In the genomic region with DNA sequence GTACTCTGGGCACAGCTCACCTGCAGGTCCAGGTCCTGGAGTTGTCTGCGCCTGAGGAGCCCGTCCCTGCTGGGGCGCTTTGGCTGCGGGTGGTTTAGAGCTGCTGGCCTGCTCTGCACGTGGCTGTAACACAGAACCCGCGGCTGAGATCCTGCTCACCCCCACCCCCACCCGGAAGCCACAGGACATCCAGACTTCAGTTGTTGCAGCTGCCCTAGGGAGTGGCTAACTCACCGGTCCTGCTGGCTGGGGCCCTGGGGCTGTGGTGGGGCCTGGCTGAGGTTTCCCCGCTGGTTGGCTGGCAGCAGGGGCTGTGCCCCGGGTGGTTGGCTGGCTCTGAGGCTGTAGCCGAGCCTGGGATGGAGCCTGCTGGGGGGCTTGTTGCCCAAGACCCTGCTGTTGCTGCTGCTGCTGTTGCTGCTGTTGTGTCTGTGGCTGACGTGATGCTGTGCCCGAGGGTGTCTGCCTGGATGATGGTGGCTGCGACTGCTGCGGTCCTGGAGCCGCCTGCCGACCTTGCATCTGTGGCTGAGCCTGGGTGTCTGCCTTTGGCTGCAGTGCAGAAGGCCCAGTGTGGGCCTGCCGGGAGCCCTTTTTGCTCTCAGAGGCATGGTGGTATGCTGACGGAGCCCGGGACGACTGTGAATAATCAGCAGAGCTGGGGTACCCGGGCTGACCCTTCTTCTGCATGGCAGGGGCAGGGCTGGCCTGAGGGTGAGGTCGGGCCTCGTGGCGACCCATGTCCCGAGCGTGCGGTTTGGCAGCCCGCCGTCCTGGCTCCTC, we compare ENCODE assay signal across 8 mouse cellular contexts. TPM values are rescaled to one million over a fixed set of nuclear protein-coding genes. Genes with fewer than 3 reads are reported as not detected.
DNase-seq lines count a peak whose midpoint lies in the region; ATAC-seq and TF ChIP-seq lines count a peak whose summit lies in the region.

No protein-coding gene starts in this region.

- no peaks in the 10 kb centered on the region for H3K4me1 ChIP-seq in heart, embryonic 16.5 days (ENCODE audit: control insufficient read depth, insufficient read depth, low read length)
- peaks cover 51% of the 10 kb centered on the region for H3K4me1 ChIP-seq in E14TG2a.4 (replicated peaks; ENCODE audit: low read depth, low read length)
- H3K4me1 ChIP-seq in embryonic facial prominence, embryonic 13.5 days: peaks cover 22% of the 10 kb centered on the region
- peaks cover 18% of the 10 kb centered on the region for H3K4me1 ChIP-seq in stomach, embryonic 15.5 days

- peak; percentile 35; the same call in 1 of the 2 replicates for ATAC-seq in heart, embryonic 16.5 days (replicated peaks; ENCODE audit: extremely low read depth, insufficient read depth, low FRiP score)
- ATAC-seq in embryonic facial prominence, embryonic 13.5 days (ENCODE audit: insufficient number of reproducible peaks, insufficient read depth, low FRiP score, low TSS enrichment, low read depth): peak; percentile 49; the same call in 1 of the 2 replicates
- ATAC-seq in stomach, embryonic 15.5 days (ENCODE audit: insufficient read depth, low FRiP score, low read depth): peak; percentile 82

- H3K27me3 ChIP-seq in heart, embryonic 16.5 days (ENCODE audit: control insufficient read depth, insufficient read depth, low read length): no peaks in the 10 kb centered on the region
- peaks cover 73% of the 10 kb centered on the region for H3K27me3 ChIP-seq in E14TG2a.4 (ENCODE audit: insufficient read depth, low read length)
- H3K27me3 ChIP-seq in embryonic facial prominence, embryonic 13.5 days: peaks cover 7% of the 10 kb centered on the region
- H3K27me3 ChIP-seq in stomach, embryonic 15.5 days (replicated peaks): no peaks in the 10 kb centered on the region

- DNase-seq in heart, postnatal 4 days: no peak
- peak; percentile 80 for DNase-seq in liver
- DNase-seq in MN1 (ENCODE audit: low spot score): no peak
- no peak for DNase-seq in left cerebral cortex, postnatal 14 days (ENCODE audit: low spot score in 2 of 2)

- H3K9me3 ChIP-seq in heart, embryonic 16.5 days (replicated peaks; ENCODE audit: control insufficient read depth, low read length): no peaks in the 10 kb centered on the region
- no peaks in the 10 kb centered on the region for H3K9me3 ChIP-seq in E14TG2a.4 (ENCODE audit: low read length)
- H3K9me3 ChIP-seq in embryonic facial prominence, embryonic 13.5 days: no peaks in the 10 kb centered on the region
- H3K9me3 ChIP-seq in stomach, embryonic 15.5 days: no peaks in the 10 kb centered on the region

- TF ChIP-seq CTCF in E14TG2a.4 (conservative IDR thresholded peaks at IDR 0.05; ENCODE audit: low read length): no peak

- H3K27ac ChIP-seq in heart, embryonic 16.5 days (ENCODE audit: low read length): no peak overlapping the region
- peak overlapping the region; percentile 33; the same call in 1 of the 2 replicates for H3K27ac ChIP-seq in embryonic facial prominence, embryonic 13.5 days
- peak overlapping the region; percentile 58; the same call in 1 of the 2 replicates for H3K27ac ChIP-seq in stomach, embryonic 15.5 days

- peak overlapping the region; percentile 23 for H3K4me2 ChIP-seq in heart, embryonic 16.5 days (ENCODE audit: low read depth, low read length)
- H3K4me2 ChIP-seq in embryonic facial prominence, embryonic 13.5 days: peak overlapping the region; percentile 48
- peak overlapping the region; percentile 44 for H3K4me2 ChIP-seq in stomach, embryonic 15.5 days

- WGBS in heart, embryonic 16.5 days: 41% methylated on average over 30 of the region's 31 CpGs
- 27% methylated on average over 31 of the region's 31 CpGs for WGBS in embryonic facial prominence, embryonic 13.5 days
- WGBS in stomach, embryonic 15.5 days: 43% methylated on average over 31 of the region's 31 CpGs

- no peaks in the 10 kb centered on the region for H3K36me3 ChIP-seq in heart, embryonic 16.5 days (ENCODE audit: control insufficient read depth, insufficient read depth)
- H3K36me3 ChIP-seq in E14TG2a.4 (ENCODE audit: insufficient read depth, low read length): peaks cover 11% of the 10 kb centered on the region
- no peaks in the 10 kb centered on the region for H3K36me3 ChIP-seq in embryonic facial prominence, embryonic 13.5 days
- no peaks in the 10 kb centered on the region for H3K36me3 ChIP-seq in stomach, embryonic 15.5 days

- no peak overlapping the region for H3K4me3 ChIP-seq in heart, embryonic 16.5 days (ENCODE audit: low read length)
- peak overlapping the region; percentile 72 for H3K4me3 ChIP-seq in E14TG2a.4 (replicated peaks; ENCODE audit: low read length)
- H3K4me3 ChIP-seq in embryonic facial prominence, embryonic 13.5 days: peak overlapping the region; percentile 17
- peak overlapping the region; percentile 24 for H3K4me3 ChIP-seq in stomach, embryonic 15.5 days (replicated peaks)

- peak overlapping the region; percentile 5; the same call in 1 of the 2 replicates for H3K9ac ChIP-seq in heart, embryonic 16.5 days (ENCODE audit: low read length)
- peak overlapping the region; percentile 61 for H3K9ac ChIP-seq in embryonic facial prominence, embryonic 13.5 days
- no peak overlapping the region for H3K9ac ChIP-seq in stomach, embryonic 15.5 days

- intact Hi-C loops in left cerebral cortex, postnatal 14 days (cut with DNase I): no loop called here

RNA-seq across cellular contexts. Expression of a gene that starts 10.6 kb away (rescaled TPM):
- polyA plus RNA-seq in heart, embryonic 16.5 days (2015; fragmentation: Nextera tagmentation; extraction: Ambion mirVana): 54.5 and 57.0 TPM in 2 replicates
- 10 to 100 TPM; 42.2 to 45.1 TPM for total RNA-seq in heart, postnatal 4 days (2021)
- polyA plus RNA-seq in embryonic facial prominence, embryonic 13.5 days (2015; fragmentation: Nextera tagmentation; extraction: Ambion mirVana): 40.8 and 45.6 TPM in 2 replicates
- 73.7 and 76.1 TPM in 2 replicates for polyA plus RNA-seq in stomach, embryonic 15.5 days (2015; fragmentation: Nextera tagmentation; extraction: Ambion mirVana)
- total RNA-seq in left cerebral cortex, postnatal 14 days (2021): 10 to 100 TPM; 33.3 to 35.4 TPM

RNA-seq across cellular contexts. Expression of a gene that starts 21.8 kb away (rescaled TPM):
- 31.3 and 34.7 TPM in 2 replicates for polyA plus RNA-seq in heart, embryonic 16.5 days (2015; fragmentation: Nextera tagmentation; extraction: Ambion mirVana)
- 10 to 100 TPM; 62.6 to 63.4 TPM for total RNA-seq in heart, postnatal 4 days (2021)
- polyA plus RNA-seq in embryonic facial prominence, embryonic 13.5 days (2015; fragmentation: Nextera tagmentation; extraction: Ambion mirVana): 31.2 and 36.2 TPM in 2 replicates
- 27.5 and 32.7 TPM in 2 replicates for polyA plus RNA-seq in stomach, embryonic 15.5 days (2015; fragmentation: Nextera tagmentation; extraction: Ambion mirVana)
- total RNA-seq in left cerebral cortex, postnatal 14 days (2021): 100 to 1,000 TPM in 1 of 2 experiments, 10 to 100 TPM in 1; 93.9 to 103 TPM

RNA-seq across cellular contexts. Expression of a gene that starts 24.7 kb away (rescaled TPM):
- 0.44 and 0.53 TPM in 2 replicates for polyA plus RNA-seq in heart, embryonic 16.5 days (2015; fragmentation: Nextera tagmentation; extraction: Ambion mirVana)
- total RNA-seq in heart, postnatal 4 days (2021): not detected
- polyA plus RNA-seq in embryonic facial prominence, embryonic 13.5 days (2015; fragmentation: Nextera tagmentation; extraction: Ambion mirVana): 0.38 and 1.0 TPM in 2 replicates
- polyA plus RNA-seq in stomach, embryonic 15.5 days (2015; fragmentation: Nextera tagmentation; extraction: Ambion mirVana): 5.2 and 7.9 TPM in 2 replicates
- total RNA-seq in left cerebral cortex, postnatal 14 days (2021): not detected

RNA-seq across cellular contexts. Expression of a gene that starts 52.0 kb away (rescaled TPM):
- polyA plus RNA-seq in heart, embryonic 16.5 days (2015; fragmentation: Nextera tagmentation; extraction: Ambion mirVana): 1.9 and 2.4 TPM in 2 replicates
- total RNA-seq in heart, postnatal 4 days (2021): 1 to 10 TPM; 2.3 to 2.6 TPM
- polyA plus RNA-seq in embryonic facial prominence, embryonic 13.5 days (2015; fragmentation: Nextera tagmentation; extraction: Ambion mirVana): 3.4 and 3.7 TPM in 2 replicates
- polyA plus RNA-seq in stomach, embryonic 15.5 days (2015; fragmentation: Nextera tagmentation; extraction: Ambion mirVana): 3.5 and 3.6 TPM in 2 replicates
- 1 to 10 TPM; 1.5 to 2.0 TPM for total RNA-seq in left cerebral cortex, postnatal 14 days (2021)

RNA-seq across cellular contexts. Expression of a gene that starts 55.9 kb away (rescaled TPM):
- polyA plus RNA-seq in heart, embryonic 16.5 days (2015; fragmentation: Nextera tagmentation; extraction: Ambion mirVana): 21.6 and 26.0 TPM in 2 replicates
- 10 to 100 TPM; 14.2 to 17.1 TPM for total RNA-seq in heart, postnatal 4 days (2021)
- 27.4 and 31.5 TPM in 2 replicates for polyA plus RNA-seq in embryonic facial prominence, embryonic 13.5 days (2015; fragmentation: Nextera tagmentation; extraction: Ambion mirVana)
- 45.2 and 48.4 TPM in 2 replicates for polyA plus RNA-seq in stomach, embryonic 15.5 days (2015; fragmentation: Nextera tagmentation; extraction: Ambion mirVana)
- total RNA-seq in left cerebral cortex, postnatal 14 days (2021): 10 to 100 TPM; 19.0 to 22.1 TPM
